Comparison of ENCODE assay signal across 9 mouse cellular contexts in the genomic region with DNA sequence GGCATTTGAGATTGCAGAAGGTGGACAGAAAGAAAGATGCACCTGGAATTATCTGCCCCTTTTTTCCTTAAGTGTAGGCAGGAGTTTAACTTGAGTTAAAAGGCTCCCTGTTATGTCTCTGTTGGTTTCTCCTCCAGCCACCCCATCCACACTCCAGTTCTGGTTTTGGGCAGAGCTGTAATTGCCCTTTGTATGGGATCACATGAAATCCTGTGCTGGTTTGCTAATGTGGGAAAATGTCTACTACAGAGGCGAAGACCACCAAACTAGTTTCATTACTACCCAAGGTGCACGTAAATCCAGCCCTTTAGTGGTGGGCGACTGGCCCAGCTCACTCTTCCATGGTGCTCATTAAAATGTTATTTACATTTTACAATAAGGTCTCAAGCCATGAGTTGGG.
DNase-seq lines count a peak whose midpoint lies in the region.
"Had no signal": no experiment of that assay in that cellular context is flagged by ENCODE, and none has a peak within 500 bp of the region (broad histone marks: within the 10 kb centered on the region; RNA-seq: fewer than 3 reads in every experiment).

No protein-coding gene starts in this region.

- H3K9me3 ChIP-seq in midbrain, embryonic 10.5 days (replicated peaks), result no peaks in the 10 kb centered on the region

- H3K27me3 ChIP-seq in midbrain, embryonic 10.5 days (ENCODE audit: low read depth, poor library complexity, severe bottlenecking), result no peaks in the 10 kb centered on the region

- peak overlapping the region; percentile 98 for H3K27ac ChIP-seq in midbrain, embryonic 10.5 days (replicated peaks)
- H3K27ac ChIP-seq: liver, embryonic 14.5 days had no signal

- 19% methylated on average over 3 of the region's 3 CpGs for WGBS in midbrain, embryonic 10.5 days

- peak; percentile 26 to 54 for DNase-seq in cerebellum, postnatal 10 days
- DNase-seq in cerebellum, adult 9-10 months, result no peak
- DNase-seq in NIH3T3 (ENCODE audit: low read depth), result peak; percentile 13
- DNase-seq in gastrocnemius, adult 18-20 months (ENCODE audit: low spot score), result peak; percentile 38
- peak; percentile 74 for DNase-seq in kidney, adult 18-20 months
- DNase-seq in midbrain, embryonic 10.5 days (ENCODE audit: low spot score), result peak; percentile 64
- no peak for DNase-seq in spleen, postnatal 10 days (ENCODE audit: low spot score in 2 of 2)
- DNase-seq in right cerebral cortex, postnatal 36 days (ENCODE audit: low spot score in 2 of 2), result no peak

- H3K4me3 ChIP-seq in midbrain, embryonic 10.5 days, result no peak overlapping the region; the same call in 1 of the 2 replicates

- H3K36me3 ChIP-seq in midbrain, embryonic 10.5 days, result no peaks in the 10 kb centered on the region

- H3K4me1 ChIP-seq in midbrain, embryonic 10.5 days, result peaks cover 61% of the 10 kb centered on the region

Comparison
In these comparisons a context has a peak if more than half of its experiments do, and no peak if none do; other contexts are left out.
1. DNase-seq: peak in cerebellum, postnatal 10 days (2 of 2), NIH3T3 (single experiment), gastrocnemius, adult 18-20 months (single experiment), kidney, adult 18-20 months (single experiment) and midbrain, embryonic 10.5 days (single experiment); none in cerebellum, adult 9-10 months (single experiment), spleen, postnatal 10 days (0 of 2) and right cerebral cortex, postnatal 36 days (0 of 2).